Mouse (Mus musculus) heart, postnatal 4 days (tissue): ENCODE data around the gene Insr. TPM values are rescaled to one million over a fixed set of nuclear protein-coding genes. Genes with fewer than 3 reads are reported as not detected.

Experiments
- DNase-seq: peaks from one replicate; pipeline ENCODE4 v3.0.0; 2021
- total RNA-seq, 2 experiments: library from RNA; stranded (reverse); gene quantifications; 2 replicates each; pipeline ENCODE4 v1.2.3; 2021

The Insr gene
- total RNA-seq, 2 experiments from 2014 or later, result 118 to 122 TPM

DNA sequence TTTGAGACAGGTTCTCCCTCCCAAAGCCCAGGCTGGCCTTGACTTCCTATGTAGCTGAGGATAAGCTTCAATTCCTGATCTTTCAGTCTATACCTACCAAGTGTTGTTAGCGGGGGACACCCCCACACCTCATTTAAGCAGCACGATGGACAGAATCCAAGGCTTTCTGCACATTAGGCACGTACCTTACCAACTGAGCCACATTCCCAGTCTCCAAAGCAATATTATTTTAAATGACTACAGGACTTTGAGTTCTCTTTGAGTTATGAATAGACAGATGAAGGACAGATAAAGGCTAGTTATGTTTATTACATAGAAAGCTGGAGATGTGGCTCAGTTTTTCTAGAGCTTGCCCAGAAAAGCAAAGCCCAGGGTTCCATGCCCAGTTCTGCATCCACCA is 5.6 kb downstream of the Insr start:
- no peak for DNase-seq

DNA sequence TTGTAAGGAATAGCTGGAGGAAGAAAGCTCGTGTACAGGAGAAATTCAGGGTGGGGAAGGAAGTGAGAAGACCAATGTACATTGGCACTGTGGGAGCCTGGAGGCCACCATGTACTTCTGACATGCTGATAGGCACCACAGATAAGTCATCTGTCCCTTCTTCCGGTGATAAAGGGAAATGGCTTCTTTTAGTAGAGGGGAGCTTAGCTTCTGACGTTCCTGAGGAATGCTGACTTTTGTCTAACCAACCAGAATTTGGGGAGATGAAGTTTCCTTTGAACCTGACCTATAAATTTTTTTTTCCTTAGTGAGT is 12.0 kb downstream of the Insr start:
- DNase-seq, result no peak

DNA sequence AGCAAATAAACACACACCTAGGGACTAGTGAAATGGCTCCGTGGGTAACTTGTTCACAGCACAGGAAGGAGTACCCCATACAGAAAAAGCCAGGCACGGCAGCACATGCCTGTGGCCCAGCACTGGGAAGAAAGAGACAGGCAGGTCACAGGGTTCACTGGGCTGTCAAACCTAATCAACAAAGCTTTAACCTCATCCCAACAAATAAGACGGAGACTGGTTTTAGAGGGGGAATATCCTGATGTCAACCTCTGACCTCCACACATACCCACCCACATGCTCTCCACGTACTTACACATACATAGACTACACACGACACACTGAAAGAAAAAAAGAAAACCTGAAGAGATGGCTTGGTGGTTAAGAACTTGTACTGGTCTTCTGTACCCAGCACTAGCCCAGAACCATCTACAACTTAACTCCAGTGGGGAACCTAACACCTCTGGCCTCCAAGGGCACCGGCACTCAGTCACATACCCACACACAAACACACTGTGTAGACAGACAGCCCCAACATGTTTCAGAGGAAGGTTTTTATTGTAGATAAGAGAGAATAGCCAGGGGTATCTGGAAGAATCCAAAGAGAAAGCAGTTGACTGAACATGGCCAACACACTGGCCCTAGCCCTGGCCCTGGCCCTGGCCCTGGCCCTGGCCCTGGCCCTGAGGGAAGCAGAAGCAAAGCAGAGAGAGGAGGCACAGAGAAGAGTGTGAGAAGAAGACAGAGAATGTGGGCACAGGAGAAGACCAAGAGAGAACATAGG is 12.6 kb downstream of the Insr start:
- DNase-seq, result no peak

DNA sequence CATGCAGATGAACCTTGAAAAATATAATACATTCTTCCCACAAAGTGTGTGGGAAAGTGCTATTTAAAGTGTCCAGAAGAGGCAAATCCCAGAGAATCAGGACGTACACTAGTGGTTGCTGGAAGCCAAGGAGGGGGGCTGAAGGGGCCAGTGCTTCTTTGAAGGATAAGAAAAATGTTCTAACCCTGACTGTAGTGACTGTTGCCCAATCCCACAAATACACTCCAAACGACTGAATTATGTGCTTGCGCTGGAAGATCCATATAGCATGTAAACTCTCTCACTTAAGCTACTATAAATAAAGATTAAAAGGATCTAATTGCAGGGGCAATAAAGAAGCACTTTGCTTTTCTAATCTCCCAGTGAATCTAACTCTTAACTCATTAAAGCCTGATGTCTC is 14.2 kb downstream of the Insr start:
- DNase-seq, result no peak

DNA sequence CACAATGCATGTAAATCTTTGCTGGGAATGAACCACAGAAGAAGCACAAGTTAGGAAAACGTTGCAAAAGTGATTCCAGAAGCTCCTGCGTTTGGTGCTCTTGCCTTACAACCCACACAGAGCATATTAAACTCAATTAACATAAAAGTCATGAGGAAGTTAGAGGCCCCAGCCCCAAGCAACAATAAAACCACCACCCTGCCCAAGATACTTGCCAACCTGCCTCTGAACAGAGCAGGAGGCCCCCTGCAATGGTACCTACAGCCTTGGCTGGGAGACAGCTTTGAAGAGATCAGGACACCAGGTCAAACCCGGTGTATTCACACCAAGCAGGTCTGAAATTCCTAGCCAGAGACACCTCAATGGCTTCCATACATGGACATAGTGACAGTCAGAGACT is 16.6 kb downstream of the Insr start:
- DNase-seq, result no peak

DNA sequence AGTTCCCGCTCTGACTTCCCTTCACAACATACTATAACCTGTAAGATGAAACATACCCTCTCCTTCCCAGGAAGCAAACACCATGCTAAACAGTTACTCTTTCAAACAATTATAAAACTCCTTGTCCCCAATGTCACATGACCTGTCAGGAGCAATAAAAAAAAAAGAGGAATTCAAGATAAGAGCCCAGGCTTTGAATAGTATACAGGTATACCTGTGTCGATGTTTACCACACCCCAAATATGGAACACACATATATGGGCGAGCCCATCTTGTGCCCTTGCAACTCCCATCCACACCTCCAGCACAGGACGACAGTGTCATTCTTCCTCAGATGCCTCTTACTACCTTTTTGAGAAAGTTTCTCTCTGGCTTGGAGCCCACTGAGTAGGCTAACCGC is 18.3 kb downstream of the Insr start:
- DNase-seq, result no peak

DNA sequence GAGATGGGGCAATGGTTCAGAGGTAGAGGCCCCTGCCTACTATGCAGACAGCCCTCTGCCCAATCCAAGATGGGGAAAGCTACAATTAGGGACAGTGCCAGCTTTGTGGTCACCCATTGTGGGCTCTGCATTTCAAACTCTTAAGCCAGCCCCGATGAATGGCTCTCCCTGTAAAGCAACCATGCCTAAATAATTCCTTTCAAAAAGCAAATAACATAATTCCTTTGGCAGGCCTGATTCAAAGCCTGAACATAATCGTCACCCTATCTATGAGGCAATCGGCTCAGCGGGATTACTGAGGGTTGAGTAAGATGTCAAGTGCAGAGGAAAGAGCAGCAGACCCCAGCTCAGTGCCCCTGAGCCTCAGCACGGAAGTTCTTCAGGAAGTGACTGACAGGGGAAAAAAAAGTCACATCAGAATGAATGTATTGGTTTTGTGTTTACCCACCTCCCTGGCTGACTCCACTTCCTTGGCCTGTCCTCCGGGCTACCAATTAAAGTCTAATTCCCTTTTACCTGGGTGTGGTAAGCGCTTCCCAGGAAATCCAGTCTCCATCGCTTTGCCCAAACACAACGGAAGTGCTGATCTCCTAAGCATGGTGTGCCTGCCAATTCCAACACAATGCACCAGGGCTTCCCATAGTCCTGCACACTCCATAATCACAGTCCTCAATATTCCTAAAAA is 19.1 kb downstream of the Insr start:
- DNase-seq, result no peak

DNA sequence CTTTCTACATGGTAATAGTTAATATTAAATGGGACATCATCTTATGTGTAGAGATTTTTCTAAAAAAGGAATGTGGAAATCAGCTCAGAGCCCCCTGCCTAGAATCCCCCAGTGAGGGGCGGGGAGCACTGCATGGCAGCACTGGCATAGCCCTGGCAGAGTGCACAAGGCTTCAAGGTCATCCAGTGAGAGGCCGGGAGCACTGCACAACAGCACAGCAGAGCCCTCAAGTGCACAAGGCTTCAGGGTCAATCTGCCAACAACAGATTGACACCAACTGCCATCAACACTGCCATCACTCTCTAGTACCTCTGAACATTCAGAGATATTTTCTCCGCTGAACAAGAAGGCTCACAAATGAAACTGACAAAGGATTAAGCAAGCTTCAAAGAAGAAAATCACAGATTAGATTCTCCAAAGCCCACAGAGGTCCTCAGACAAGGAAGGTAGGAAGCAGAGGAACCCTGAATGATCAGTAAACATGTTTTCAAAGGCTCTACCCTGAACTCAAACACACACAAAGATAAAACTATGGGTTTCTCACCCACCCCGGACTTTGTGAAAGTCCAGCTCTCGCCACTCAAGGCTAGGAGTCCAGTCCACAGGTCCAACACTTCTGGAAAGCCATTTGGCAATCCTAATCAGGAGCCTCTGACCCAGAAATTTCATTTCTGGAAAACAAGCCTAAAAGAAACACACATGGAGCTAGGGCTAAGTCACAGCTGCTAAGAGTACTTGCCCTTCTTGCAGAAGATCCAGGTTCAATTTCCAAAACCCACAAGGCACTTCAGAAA is 23.1 kb downstream of the Insr start:
- DNase-seq, result no peak

DNA sequence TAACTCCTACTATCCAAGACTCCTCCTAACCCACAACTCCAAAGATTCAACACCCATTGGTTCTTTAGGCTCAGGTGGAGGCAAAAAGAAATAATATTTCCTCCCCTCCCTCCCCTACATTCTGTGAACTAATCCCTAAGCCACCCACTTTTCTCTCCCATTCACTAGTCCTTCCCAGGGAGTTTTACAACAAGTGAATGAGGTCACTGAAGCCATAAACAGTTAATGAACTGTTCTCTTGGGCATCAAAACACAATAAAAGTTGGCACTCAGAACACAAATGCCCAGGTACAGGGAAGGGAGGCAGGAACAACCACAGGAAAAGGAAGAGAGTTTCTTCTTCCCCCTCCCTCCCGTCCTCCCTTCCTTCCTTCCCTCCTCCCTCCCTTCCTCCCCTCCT is 24.1 kb downstream of the Insr start:
- no peak for DNase-seq

DNA sequence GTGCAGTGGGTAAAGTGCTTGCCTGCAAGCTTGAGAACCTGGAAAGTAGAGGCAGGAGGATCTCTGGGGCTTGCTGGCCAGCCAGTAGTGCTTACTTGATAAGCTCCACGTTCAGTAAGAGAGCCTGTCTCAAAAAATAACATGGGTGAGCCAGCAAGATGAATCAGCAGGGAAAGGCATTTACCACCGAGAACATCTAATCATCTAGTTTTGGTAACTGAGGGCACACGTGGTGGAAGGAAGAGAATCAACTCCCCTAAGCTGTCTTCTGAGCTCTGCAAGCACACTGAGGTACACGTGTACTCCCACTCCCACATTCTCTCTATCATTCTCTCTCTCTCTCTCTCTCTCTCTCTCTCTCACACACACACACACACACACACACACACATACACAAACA is 26.2 kb downstream of the Insr start:
- no peak for DNase-seq

DNA sequence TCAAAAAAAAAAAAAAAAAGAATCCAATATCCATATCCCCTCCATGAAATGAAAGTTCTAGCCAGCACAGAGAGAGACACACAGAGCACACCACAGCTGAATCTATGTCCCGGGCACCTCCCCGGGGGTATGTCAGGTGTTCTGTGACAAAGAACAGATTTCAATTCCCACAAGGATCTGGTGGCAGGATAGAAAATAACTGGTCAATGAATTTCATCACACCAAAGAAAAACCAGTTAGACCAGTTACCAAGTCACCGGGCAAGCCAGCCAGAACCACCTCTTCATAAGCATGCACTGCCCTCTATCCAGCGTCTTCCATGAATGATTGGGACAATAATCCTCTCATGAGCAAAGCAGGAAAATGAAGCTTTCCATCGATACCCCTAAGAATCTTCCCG is 26.8 kb downstream of the Insr start:
- no peak for DNase-seq

DNA sequence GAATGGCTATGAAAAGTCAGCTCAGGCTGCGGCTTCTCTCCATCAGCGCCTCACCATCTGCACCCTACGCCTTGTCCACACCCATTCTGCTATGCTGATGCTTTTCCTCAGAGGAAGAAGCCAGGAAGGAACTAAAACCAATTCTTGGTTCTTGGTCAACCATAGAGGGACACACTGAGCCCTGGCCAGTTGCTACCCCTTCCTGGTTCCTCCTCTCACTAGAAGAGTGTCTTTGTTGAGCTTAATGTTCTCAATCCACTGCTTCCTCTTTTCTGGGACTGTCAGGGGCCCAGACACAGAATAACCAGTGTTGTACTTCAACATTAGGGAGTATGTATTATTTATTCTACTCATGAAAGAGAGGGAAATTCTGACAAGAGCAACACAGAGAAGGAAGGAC is 28.3 kb downstream of the Insr start:
- DNase-seq, result no peak

DNA sequence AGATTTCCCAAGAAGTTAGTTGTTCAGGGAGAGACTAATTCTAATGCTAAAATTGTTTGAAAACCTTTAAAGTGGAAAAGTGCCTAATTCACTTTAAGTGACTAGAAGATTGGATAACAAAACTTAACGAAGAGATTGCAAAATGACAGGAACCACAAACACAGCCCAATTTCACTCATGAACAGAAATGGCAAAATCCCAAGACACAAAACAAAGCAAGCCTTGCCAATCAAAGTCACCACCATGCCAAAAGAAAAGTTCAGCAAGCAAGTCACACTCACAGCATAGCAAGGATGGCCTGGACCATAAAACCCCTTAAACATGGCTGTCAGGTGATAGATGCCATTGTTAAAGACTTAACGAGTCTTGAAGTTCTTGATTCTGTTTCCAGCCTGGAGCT is 29.5 kb downstream of the Insr start:
- no peak for DNase-seq

DNA sequence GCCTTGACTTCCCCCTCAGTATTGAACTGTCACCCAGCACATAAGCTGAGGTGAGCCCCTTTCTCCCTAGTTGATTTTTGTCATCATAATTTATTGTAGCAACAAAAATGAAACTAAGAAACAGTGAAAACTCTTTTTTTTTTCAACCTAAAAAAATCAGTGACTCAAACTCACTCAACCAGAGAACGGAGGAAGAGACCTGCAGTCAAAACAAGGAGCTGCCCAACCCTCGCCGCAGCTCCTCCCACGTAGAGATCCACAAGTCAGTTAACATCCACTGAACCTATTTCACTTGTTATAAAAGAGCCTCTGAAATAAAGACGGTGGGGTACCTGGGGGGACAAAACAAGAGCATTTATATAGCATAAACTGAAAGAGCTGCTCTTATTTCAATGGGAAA is 30.7 kb downstream of the Insr start:
- no peak for DNase-seq

DNA sequence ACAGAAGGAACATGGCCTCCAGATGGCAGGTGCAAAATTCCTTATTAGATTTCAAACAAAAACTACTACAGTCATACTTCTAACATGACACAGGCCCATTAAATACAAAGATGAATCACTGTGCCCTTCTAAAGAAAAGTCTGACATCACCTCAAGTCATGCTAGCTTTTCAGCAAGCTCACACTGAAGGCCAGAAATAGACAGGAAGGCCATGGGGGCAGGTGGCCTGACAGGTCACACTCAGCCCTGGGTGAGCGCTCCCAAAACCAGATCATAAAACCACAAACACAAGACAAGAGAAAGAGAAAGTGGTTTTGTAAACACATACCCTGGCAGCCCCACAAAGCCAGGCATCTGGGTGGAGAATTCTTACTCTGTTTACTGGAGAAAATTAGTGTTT is 32.3 kb downstream of the Insr start:
- DNase-seq, result no peak

DNA sequence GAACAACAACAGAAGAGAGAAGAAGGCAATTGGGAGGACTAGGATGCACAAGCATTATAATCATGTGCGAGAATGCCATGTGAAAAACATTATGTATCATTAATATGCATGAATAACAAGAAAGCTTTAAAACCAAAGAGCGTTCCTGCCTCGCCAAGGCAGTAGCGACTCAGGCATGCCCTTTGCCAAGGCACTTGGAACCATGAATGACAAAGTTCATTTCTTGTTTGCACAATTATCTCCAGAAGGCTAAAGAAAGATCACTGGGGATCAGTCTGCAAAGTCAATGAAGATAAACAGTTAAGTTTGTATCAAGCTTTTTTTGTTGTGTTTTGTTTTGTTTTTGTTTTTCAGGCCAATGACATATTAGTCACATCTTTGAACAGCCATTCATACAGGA is 36.2 kb downstream of the Insr start:
- no peak for DNase-seq

DNA sequence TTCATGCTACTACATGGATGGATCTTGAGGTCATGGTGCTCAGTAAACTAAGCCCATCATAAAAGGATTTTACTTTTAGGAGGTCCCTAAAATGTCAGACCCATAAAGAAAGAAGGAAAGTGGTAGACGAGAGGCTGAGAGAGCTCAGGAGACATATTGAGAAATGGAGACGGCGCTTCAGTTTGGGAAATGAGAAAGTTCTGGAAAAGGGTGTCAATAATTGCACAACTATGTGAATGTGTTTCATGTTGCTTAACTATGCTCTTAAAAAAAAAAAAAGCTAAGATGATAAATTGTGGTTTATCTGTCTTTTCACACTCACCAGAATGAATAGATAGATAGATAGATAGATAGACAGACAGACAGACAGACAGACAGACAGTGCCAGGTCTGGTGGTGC is 38.7 kb downstream of the Insr start:
- DNase-seq, result no peak

DNA sequence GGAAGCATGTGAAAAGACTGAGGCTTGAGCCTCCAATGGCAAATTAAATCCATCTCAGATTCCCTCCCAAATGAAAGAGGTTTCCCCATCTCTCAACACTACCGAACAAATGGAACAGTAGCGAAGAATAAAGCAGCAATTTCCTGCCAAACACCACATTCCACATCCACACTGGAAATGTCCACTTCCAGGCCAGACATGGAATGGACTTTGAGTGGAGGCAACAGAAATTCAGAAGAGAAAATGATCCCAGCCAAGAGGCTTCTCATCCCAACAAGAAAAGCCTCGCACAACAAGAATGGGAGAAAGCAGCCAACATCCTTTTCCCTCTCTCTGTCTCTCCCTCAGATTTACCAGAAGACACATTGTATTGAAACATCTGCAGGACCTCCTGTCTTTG is 39.8 kb downstream of the Insr start:
- no peak for DNase-seq

DNA sequence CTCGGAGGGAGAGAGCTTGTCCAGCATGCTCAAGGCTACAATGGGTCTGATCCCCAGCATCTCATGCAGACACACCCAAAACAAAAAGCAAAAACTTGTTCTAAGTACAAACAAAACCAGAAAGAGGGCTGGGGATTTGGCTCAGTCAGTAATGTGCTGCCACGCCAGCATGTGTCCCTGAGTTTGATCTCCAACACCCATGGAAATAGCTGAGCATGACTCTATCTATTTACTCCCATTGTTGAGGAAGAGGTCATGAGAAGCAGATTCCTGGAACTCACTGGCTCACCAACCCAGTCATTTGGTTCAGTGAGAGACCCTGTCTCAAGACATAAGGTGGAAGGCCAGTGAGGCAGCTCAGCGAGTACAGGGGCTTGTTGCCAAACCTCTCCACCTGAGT is 40.6 kb downstream of the Insr start:
- DNase-seq, result no peak

DNA sequence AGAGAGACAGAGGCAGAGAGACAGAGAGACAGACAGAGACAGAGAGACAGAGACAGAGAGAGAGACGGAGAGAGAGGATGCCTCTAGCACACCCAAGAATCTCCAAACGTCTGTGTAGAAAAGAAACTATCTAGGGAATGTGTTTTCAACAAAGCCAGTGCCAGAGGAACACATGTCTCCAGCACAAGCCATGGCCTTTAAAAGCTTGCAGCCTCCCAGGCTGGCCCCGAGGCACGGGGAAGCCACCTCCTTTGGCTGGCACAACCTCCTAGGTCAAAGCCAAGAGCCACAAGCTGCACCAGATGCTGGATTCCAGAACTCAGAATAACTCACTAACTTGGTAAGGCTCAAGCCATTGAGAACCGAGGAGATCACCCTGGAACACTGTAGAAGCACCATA is 42.1 kb downstream of the Insr start:
- peak; percentile 73 for DNase-seq

DNA sequence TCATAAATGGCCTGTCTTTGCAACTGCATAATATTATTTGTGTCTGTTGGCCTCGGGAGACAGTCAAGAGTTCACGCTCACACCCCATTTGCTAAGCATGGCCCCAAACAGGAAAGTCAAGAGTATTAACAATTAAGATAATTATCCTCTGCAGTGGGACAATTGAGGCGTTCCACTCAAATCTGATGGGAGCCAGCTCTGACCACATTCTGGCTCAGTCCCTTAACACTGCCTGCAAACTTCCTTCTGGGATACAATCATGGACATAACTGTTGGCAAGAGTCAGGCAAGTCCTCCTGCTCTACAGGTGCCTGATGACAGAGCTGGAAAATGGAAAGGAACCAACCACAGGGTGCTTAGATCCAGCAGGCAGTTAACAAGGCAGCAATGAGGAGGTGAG is 43.1 kb downstream of the Insr start:
- DNase-seq, result no peak

DNA sequence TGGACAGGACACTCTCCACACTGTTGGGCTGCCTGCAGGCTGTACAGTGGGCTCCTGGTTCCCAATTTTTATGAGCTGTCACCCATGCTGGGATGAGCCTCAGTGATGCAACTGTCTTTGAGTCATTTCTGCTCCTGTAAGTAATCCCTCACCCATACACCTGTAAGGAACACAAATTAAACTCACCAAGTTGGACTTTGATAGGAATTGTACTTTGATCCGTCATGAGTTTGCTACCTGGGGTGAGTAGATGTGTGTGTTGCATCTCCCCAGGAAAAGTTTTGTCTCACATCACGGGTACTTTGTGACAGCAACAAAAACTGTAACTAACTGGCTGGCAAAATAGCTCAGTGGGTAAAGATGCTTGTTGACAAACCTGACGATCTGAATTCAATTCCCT is 44.8 kb downstream of the Insr start:
- no peak for DNase-seq

DNA sequence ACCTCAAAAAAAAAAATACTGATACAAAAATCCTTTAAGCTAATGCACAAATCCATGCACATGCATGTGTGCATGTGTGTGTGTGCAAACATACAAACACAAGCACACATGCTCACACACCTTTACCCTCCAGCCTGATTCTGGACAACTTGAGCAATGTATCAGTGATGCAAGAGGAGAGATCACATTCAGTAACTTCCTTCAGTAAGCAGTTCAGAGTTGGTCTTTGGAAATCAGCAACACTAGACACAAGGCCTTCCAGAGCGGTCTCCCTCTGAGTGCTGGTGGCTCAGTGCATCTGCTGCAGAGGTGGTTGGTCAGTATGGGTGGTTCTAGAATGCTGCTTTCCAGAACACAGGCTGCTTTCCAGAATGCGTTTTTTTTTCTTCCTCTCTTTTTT is 46.8 kb downstream of the Insr start:
- no peak for DNase-seq
